Mouse (Mus musculus) limb, embryonic 11.5 days (tissue): ENCODE measurements around the gene 1520401A03Rik. TPM values are rescaled to one million over a fixed set of nuclear protein-coding genes. Genes with fewer than 3 reads are reported as not detected.

ENCODE experiments used
- ATAC-seq: fragments of 200-750 bp; cut with Nextera tagmentation; 2 replicates; pipeline ENCODE4 v1.8.0; 2017; ENCODE audit warnings: low read depth; ENCODE audit not compliant: insufficient number of reproducible peaks, low FRiP score, low TSS enrichment
- DNase-seq: peaks from one replicate; pipeline ENCODE4 v3.0.0-alpha.2; 2015; ENCODE audit warnings: low spot score
- H3K27ac ChIP-seq: fragments of 300-500 bp; sonication (generic); replicated peaks from 2 replicates; pipeline ENCODE4 v1.5.1; 2014; ENCODE audit warnings: low read depth, mild to moderate bottlenecking, low read length
- H3K27me3 ChIP-seq: fragments of 300-500 bp; sonication (generic); 2 replicates; pipeline ENCODE4 v1.6.1; 2014; ENCODE audit warnings: mild to moderate bottlenecking, low read length, mixed read lengths; ENCODE audit not compliant: control insufficient read depth, insufficient read depth
- H3K36me3 ChIP-seq: fragments of 300-500 bp; sonication (generic); 2 replicates; pipeline ENCODE4 v1.6.1; 2014; ENCODE audit warnings: mild to moderate bottlenecking, low read length, moderate library complexity, mixed read lengths; ENCODE audit not compliant: control insufficient read depth, insufficient read depth
- H3K4me1 ChIP-seq: fragments of 300-500 bp; sonication (generic); 2 replicates; pipeline ENCODE4 v1.6.1; 2014; ENCODE audit warnings: low read length, mixed read lengths; ENCODE audit not compliant: control insufficient read depth, insufficient read depth
- H3K4me2 ChIP-seq: fragments of 300-500 bp; sonication (generic); 2 replicates; pipeline ENCODE4 v1.6.1; 2014; ENCODE audit warnings: low read depth, mild to moderate bottlenecking, moderate library complexity; ENCODE audit not compliant: severe bottlenecking
- H3K4me3 ChIP-seq: fragments of 300-500 bp; sonication (generic); 2 replicates; pipeline ENCODE4 v1.5.1; 2014; ENCODE audit warnings: low read depth, low read length
- H3K9ac ChIP-seq: fragments of 300-500 bp; sonication (generic); 2 replicates; pipeline ENCODE4 v1.6.1; 2014; ENCODE audit warnings: mild to moderate bottlenecking, low read length
- H3K9me3 ChIP-seq: fragments of 300-500 bp; sonication (generic); 2 replicates; pipeline ENCODE4 v1.6.1; 2016; ENCODE audit warnings: low read length; ENCODE audit not compliant: control insufficient read depth
- WGBS: fragments of 180-500 bp; shearing (Covaris S2); extraction: QIAGEN DNeasy Blood & Tissue Kit; methylation state at CpG from one replicate; pipeline ENCODE4 v1.1.7; 2014; 5-methylcytosine and 5-hydroxymethylcytosine counted together
- polyA plus RNA-seq: library from polyadenylated mRNA; unstranded; fragments of >200 nt; fragmentation: Nextera tagmentation; extraction: Ambion mirVana; gene quantifications from 2 replicates; pipeline ENCODE4 v1.2.1, GENCODE M21; 2014

The 1520401A03Rik gene
- polyA plus RNA-seq, 1 experiment from 2014 or later = 0.13 TPM

GRCm38 (mm10) chr17:23740598-23741021, 18.0 kb upstream of the 1520401A03Rik start, which contains the start of gene Paqr4:
Gene Paqr4 (minus strand): TSS chr17:23740867.
- Histone ChIP-seq H3K27ac (no peak within 1 kb of the TSS), H3K9ac (peak within 1 kb of the TSS; percentile 58), H3K36me3 (no peaks in the 10 kb centered on the region), H3K27me3 (peaks cover 82% of the 10 kb centered on the region), H3K4me3 (peak within 1 kb of the TSS; percentile 64), H3K4me1 (peaks cover 17% of the 10 kb centered on the region), H3K4me2 (peak within 1 kb of the TSS; percentile 98), H3K9me3 (peaks cover 4% of the 10 kb centered on the region; the same call in 1 of the 2 replicates)
- 5% methylated on average over 13 of the region's 13 CpGs for WGBS
- ATAC-seq (peak; percentile 7; the same call in 1 of the 2 replicates), DNase-seq (no peak)

- no peak overlapping the region for H3K27ac ChIP-seq
- H3K27me3 ChIP-seq = peaks cover 78% of the 10 kb centered on the region
- under 1% methylated on average over 46 of the region's 46 CpGs for WGBS
- peaks cover 12% of the 10 kb centered on the region for H3K4me1 ChIP-seq
- H3K4me3 ChIP-seq = peak overlapping the region; percentile 64
- DNase-seq (peak; percentile 86), ATAC-seq (peak; percentile 67; the same call in 1 of the 2 replicates)
- peak overlapping the region; percentile 98 for H3K4me2 ChIP-seq
- H3K9me3 ChIP-seq = peaks cover 4% of the 10 kb centered on the region; the same call in 1 of the 2 replicates
- peak overlapping the region; percentile 58 for H3K9ac ChIP-seq
- 0 out of 2 replicates have a peak, but pooled peaks cover 3% of the 10 kb centered on the region for H3K36me3 ChIP-seq
Observed at GRCm38 (mm10) chr17:23740136-23740584, 17.6 kb upstream of the 1520401A03Rik start.

- WGBS = 1% methylated on average over 48 of the region's 48 CpGs
- Histone ChIP-seq H3K36me3 (0 out of 2 replicates have a peak, but pooled peaks cover 3% of the 10 kb centered on the region), H3K27ac (no peak overlapping the region), H3K4me3 (peak overlapping the region; percentile 64), H3K9ac (peak overlapping the region; percentile 58), H3K9me3 (peaks cover 4% of the 10 kb centered on the region; the same call in 1 of the 2 replicates), H3K4me2 (peak overlapping the region; percentile 98), H3K27me3 (peaks cover 71% of the 10 kb centered on the region), H3K4me1 (peaks cover 7% of the 10 kb centered on the region; the same call in 1 of the 2 replicates)
- DNase-seq = peak; percentile 65
- peak; percentile 33; the same call in 1 of the 2 replicates for ATAC-seq
Observed at GRCm38 (mm10) chr17:23739202-23740135, 16.9 kb upstream of the 1520401A03Rik start.

GRCm38 (mm10) chr17:23738836-23739201, 16.2 kb upstream of the 1520401A03Rik start:
- Histone ChIP-seq H3K9me3 (peaks cover 4% of the 10 kb centered on the region; the same call in 1 of the 2 replicates), H3K27me3 (peaks cover 64% of the 10 kb centered on the region), H3K4me3 (peak overlapping the region; percentile 64), H3K36me3 (0 out of 2 replicates have a peak, but pooled peaks cover 5% of the 10 kb centered on the region), H3K9ac (no peak overlapping the region), H3K4me2 (peak overlapping the region; percentile 98; the same call in 1 of the 2 replicates), H3K4me1 (peaks cover 7% of the 10 kb centered on the region; the same call in 1 of the 2 replicates), H3K27ac (no peak overlapping the region)
- DNase-seq (no peak), ATAC-seq (no peak)
- 41% methylated on average over 2 of the region's 2 CpGs for WGBS

- no peak overlapping the region for H3K4me3 ChIP-seq
- no peak for ATAC-seq
- peaks cover 54% of the 10 kb centered on the region for H3K27me3 ChIP-seq
- 59% methylated on average over 15 of the region's 15 CpGs for WGBS
- DNase-seq = no peak
- no peak overlapping the region for H3K27ac ChIP-seq
- peaks cover 5% of the 10 kb centered on the region; the same call in 1 of the 2 replicates for H3K36me3 ChIP-seq
- H3K9ac ChIP-seq = no peak overlapping the region
- peaks cover 4% of the 10 kb centered on the region; the same call in 1 of the 2 replicates for H3K9me3 ChIP-seq
- H3K4me1 ChIP-seq = peaks cover 7% of the 10 kb centered on the region; the same call in 1 of the 2 replicates
- H3K4me2 ChIP-seq = no peak overlapping the region
Observed at GRCm38 (mm10) chr17:23737493-23738445, 15.2 kb upstream of the 1520401A03Rik start.

- Histone ChIP-seq H3K4me2 (no peak overlapping the region), H3K27ac (no peak overlapping the region), H3K9ac (no peak overlapping the region), H3K27me3 (peaks cover 22% of the 10 kb centered on the region), H3K4me1 (no peaks in the 10 kb centered on the region; the same call in 1 of the 2 replicates), H3K36me3 (peaks cover 5% of the 10 kb centered on the region; the same call in 1 of the 2 replicates), H3K4me3 (no peak overlapping the region), H3K9me3 (no peaks in the 10 kb centered on the region; the same call in 1 of the 2 replicates)
- 88% methylated on average over 1 of the region's 1 CpGs for WGBS
- no peak for ATAC-seq
- no peak for DNase-seq
Observed at GRCm38 (mm10) chr17:23734341-23734740, 11.8 kb upstream of the 1520401A03Rik start.

- Histone ChIP-seq H3K27me3 (no peaks in the 10 kb centered on the region), H3K27ac (no peak overlapping the region), H3K4me1 (peaks cover 4% of the 10 kb centered on the region), H3K4me3 (no peak overlapping the region), H3K36me3 (peaks cover 4% of the 10 kb centered on the region; the same call in 1 of the 2 replicates), H3K9ac (no peak overlapping the region), H3K4me2 (no peak overlapping the region), H3K9me3 (no peaks in the 10 kb centered on the region)
- DNase-seq (no peak), ATAC-seq (no peak)
- WGBS = 41% methylated on average over 1 of the region's 1 CpGs
Observed at GRCm38 (mm10) chr17:23730441-23730840, 7.9 kb upstream of the 1520401A03Rik start.
